In the genomic region with DNA sequence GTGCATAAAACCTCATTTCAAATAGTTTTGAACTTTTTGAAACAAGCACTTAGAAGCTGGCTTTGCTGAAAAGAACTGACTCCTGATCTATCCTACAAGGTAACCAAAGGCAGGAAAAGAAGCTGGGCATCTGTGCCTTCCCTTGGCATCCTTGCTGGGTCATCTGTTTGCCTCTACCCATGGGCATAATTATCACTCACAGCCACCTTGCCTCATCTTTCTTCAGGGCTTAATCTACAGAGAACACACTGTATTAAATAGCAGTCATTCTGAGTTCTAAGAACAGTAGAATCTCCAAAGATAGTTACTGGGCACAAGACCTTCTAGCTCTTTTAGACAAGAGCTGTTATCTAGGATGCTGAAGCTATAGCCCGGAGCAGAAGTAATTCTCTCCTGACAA, we compare ENCODE assay signal across 34 mouse cellular contexts.
"Had no signal": no experiment of that assay in that cellular context is flagged by ENCODE, and none has a peak within 500 bp of the region (broad histone marks: within the 10 kb centered on the region; RNA-seq: fewer than 3 reads in every experiment).

No protein-coding gene starts in this region.

- DNase-seq: heart, postnatal 10 days; heart, postnatal 14 days; heart, postnatal 36 days; heart, postnatal 4 days; kidney, adult 11 months; kidney, adult 18-20 months; kidney, adult 2 months; kidney, adult 8-10 months; kidney, adult 9 months; kidney, postnatal 10 days; kidney, postnatal 14 days; kidney, postnatal 25 days; kidney, postnatal 36 days; kidney, postnatal 4 days; layer of hippocampus, adult 9-11 months; layer of hippocampus, postnatal 36 days had no signal

- H3K9me3 ChIP-seq: heart, embryonic 10.5 days; heart, embryonic 12.5 days; heart, embryonic 13.5 days; heart, embryonic 15.5 days; hindbrain, embryonic 10.5 days; hindbrain, embryonic 12.5 days; hindbrain, embryonic 13.5 days; hindbrain, embryonic 15.5 days; intestine, embryonic 15.5 days; kidney, embryonic 15.5 days had no signal

- H3K4me1 ChIP-seq: heart, embryonic 10.5 days; heart, embryonic 12.5 days; heart, embryonic 13.5 days; heart, embryonic 15.5 days; hindbrain, embryonic 10.5 days; hindbrain, embryonic 12.5 days; hindbrain, embryonic 13.5 days; hindbrain, embryonic 15.5 days; intestine, embryonic 15.5 days; kidney, embryonic 15.5 days had no signal

- H3K27me3 ChIP-seq: heart, embryonic 12.5 days; heart, embryonic 13.5 days; heart, embryonic 15.5 days; hindbrain, embryonic 12.5 days; hindbrain, embryonic 13.5 days; hindbrain, embryonic 15.5 days; intestine, embryonic 15.5 days; kidney, embryonic 15.5 days had no signal

- H3K9ac ChIP-seq: heart, embryonic 12.5 days; heart, embryonic 13.5 days; heart, embryonic 15.5 days; hindbrain, embryonic 12.5 days; hindbrain, embryonic 13.5 days; hindbrain, embryonic 14.5 days; hindbrain, embryonic 15.5 days; intestine, embryonic 15.5 days; kidney, embryonic 15.5 days had no signal

- H3K36me3 ChIP-seq: heart, embryonic 10.5 days; heart, embryonic 12.5 days; heart, embryonic 13.5 days; heart, embryonic 15.5 days; hindbrain, embryonic 10.5 days; hindbrain, embryonic 12.5 days; hindbrain, embryonic 13.5 days; hindbrain, embryonic 15.5 days; intestine, embryonic 15.5 days; kidney, embryonic 15.5 days had no signal

- H3K4me3 ChIP-seq: heart, embryonic 10.5 days; heart, embryonic 12.5 days; heart, embryonic 13.5 days; heart, embryonic 15.5 days; hindbrain, embryonic 10.5 days; hindbrain, embryonic 12.5 days; hindbrain, embryonic 13.5 days; hindbrain, embryonic 15.5 days; intestine, embryonic 15.5 days; kidney, embryonic 15.5 days; layer of hippocampus, adult 2 months had no signal

- H3K27ac ChIP-seq: heart, embryonic 10.5 days; heart, embryonic 13.5 days; heart, embryonic 15.5 days; hindbrain, embryonic 10.5 days; hindbrain, embryonic 12.5 days; hindbrain, embryonic 13.5 days; hindbrain, embryonic 14.5 days; hindbrain, embryonic 15.5 days; hindbrain, postnatal 0 days; intestine, embryonic 15.5 days; kidney, embryonic 15.5 days; kidney, postnatal 0 days; layer of hippocampus, adult 2 months had no signal

- ATAC-seq: hindbrain, embryonic 16.5 days; hindbrain, postnatal 0 days; inflammation-experienced regulatory T-cells, adult 6 months; intestine, embryonic 15.5 days; intestine, embryonic 16.5 days; intestine, postnatal 0 days had no signal
